Mouse (Mus musculus) cortical plate, adult 2 months (tissue): Measurements from ENCODE around the gene 9930111J21Rik2. TPM values are rescaled to one million over a fixed set of nuclear protein-coding genes. Genes with fewer than 3 reads are reported as not detected.

ENCODE experiments used
- H3K27ac ChIP-seq: fragments of 200-500 bp; 2 replicates; pipeline ENCODE4 v1.5.1; 2012; ENCODE audit warnings: low read length, control low read depth, inconsistent platforms; ENCODE audit not compliant: insufficient read depth
- H3K4me1 ChIP-seq: fragments of 200-500 bp; 2 replicates; pipeline ENCODE4 v1.6.1; 2011; ENCODE audit warnings: low read length; ENCODE audit not compliant: control insufficient read depth, insufficient read depth
- H3K4me3 ChIP-seq: fragments of 200-500 bp; 2 replicates; pipeline ENCODE4 v1.5.1; 2011; ENCODE audit warnings: mild to moderate bottlenecking, low read length, control low read depth; ENCODE audit not compliant: insufficient read depth
- CTCF ChIP-seq: fragments of 200-500 bp; IDR thresholded peaks from 2 replicates; pipeline ENCODE4 v1.5.1; 2011; ENCODE audit warnings: mild to moderate bottlenecking, control low read depth, low read length; ENCODE audit not compliant: insufficient read depth; ENCODE audit errors: extremely low read depth
- POLR2A ChIP-seq: fragments of 200-500 bp; IDR thresholded peaks from 2 replicates; pipeline ENCODE4 v1.6.1; 2011; ENCODE audit warnings: mild to moderate bottlenecking, low read length, control low read depth; ENCODE audit not compliant: insufficient read depth; ENCODE audit errors: extremely low read depth
- polyA plus RNA-seq: library from polyadenylated mRNA; depleted of rRNA; stranded (reverse); fragments of >200 nt; gene quantifications from 2 replicates; pipeline ENCODE4 v1.2.3, GENCODE M21; 2012

9930111J21Rik2 gene
- polyA plus RNA-seq, 1 experiment = 1.9 TPM

- Histone ChIP-seq H3K27ac (no peak overlapping the region), H3K4me1 (no peaks in the 10 kb centered on the region; the same call in 1 of the 2 replicates), H3K4me3 (no peak overlapping the region)
- TF ChIP-seq POLR2A (no peak), CTCF (no peak)
Measured at GRCm38 (mm10) chr11:49088990-49089652, 38.1 kb upstream of the 9930111J21Rik2 start.

GRCm38 (mm10) chr11:49087830-49088616 is 37.0 kb upstream of the 9930111J21Rik2 start:
- Histone ChIP-seq H3K4me1 (no peaks in the 10 kb centered on the region; the same call in 1 of the 2 replicates), H3K27ac (no peak overlapping the region), H3K4me3 (no peak overlapping the region)
- TF ChIP-seq CTCF = no peak
- TF ChIP-seq POLR2A = no peak

- Histone ChIP-seq H3K27ac (no peak overlapping the region), H3K4me1 (no peaks in the 10 kb centered on the region; the same call in 1 of the 2 replicates), H3K4me3 (no peak overlapping the region)
- TF ChIP-seq POLR2A = no peak
- TF ChIP-seq CTCF = no peak
Measured at GRCm38 (mm10) chr11:49086858-49087361, 35.9 kb upstream of the 9930111J21Rik2 start.

- Histone ChIP-seq H3K4me3 (no peak overlapping the region), H3K27ac (no peak overlapping the region), H3K4me1 (no peaks in the 10 kb centered on the region; the same call in 1 of the 2 replicates)
- TF ChIP-seq POLR2A (no peak), CTCF (peak; percentile 10; the same call in 1 of the 2 replicates)
Measured at GRCm38 (mm10) chr11:49084875-49085274, 33.8 kb upstream of the 9930111J21Rik2 start.

GRCm38 (mm10) chr11:49084385-49084784 is 33.3 kb upstream of the 9930111J21Rik2 start:
- TF ChIP-seq POLR2A (no peak), CTCF (no peak)
- H3K27ac ChIP-seq = no peak overlapping the region
- H3K4me3 ChIP-seq = no peak overlapping the region
- H3K4me1 ChIP-seq = no peaks in the 10 kb centered on the region; the same call in 1 of the 2 replicates

GRCm38 (mm10) chr11:49083808-49084207 is 32.8 kb upstream of the 9930111J21Rik2 start:
- Histone ChIP-seq H3K4me1 (no peaks in the 10 kb centered on the region; the same call in 1 of the 2 replicates), H3K4me3 (no peak overlapping the region), H3K27ac (no peak overlapping the region)
- no peak for TF ChIP-seq CTCF
- TF ChIP-seq POLR2A = no peak

GRCm38 (mm10) chr11:49083146-49083545 is 32.1 kb upstream of the 9930111J21Rik2 start:
- no peaks in the 10 kb centered on the region; the same call in 1 of the 2 replicates for H3K4me1 ChIP-seq
- H3K4me3 ChIP-seq = no peak overlapping the region
- H3K27ac ChIP-seq = no peak overlapping the region
- TF ChIP-seq POLR2A = no peak
- TF ChIP-seq CTCF = no peak

- Histone ChIP-seq H3K4me1 (no peaks in the 10 kb centered on the region; the same call in 1 of the 2 replicates), H3K4me3 (no peak overlapping the region), H3K27ac (peak overlapping the region; percentile 10; the same call in 1 of the 2 replicates)
- TF ChIP-seq POLR2A (no peak), CTCF (no peak)
Measured at GRCm38 (mm10) chr11:49081886-49082285, 30.8 kb upstream of the 9930111J21Rik2 start.

GRCm38 (mm10) chr11:49081356-49081755 is 30.3 kb upstream of the 9930111J21Rik2 start:
- H3K27ac ChIP-seq = no peak overlapping the region
- no peak for TF ChIP-seq CTCF
- TF ChIP-seq POLR2A = no peak
- no peaks in the 10 kb centered on the region; the same call in 1 of the 2 replicates for H3K4me1 ChIP-seq
- H3K4me3 ChIP-seq = no peak overlapping the region
